Comparison of ENCODE assay signal across 16 mouse cellular contexts in genomic region chr11:16683538-16683937, GRCm38 (mm10).
"Had no signal": no experiment of that assay in that cellular context is flagged by ENCODE, and none has a peak within 500 bp of the region (broad histone marks: within the 10 kb centered on the region; RNA-seq: fewer than 3 reads in every experiment).

No protein-coding gene starts in this region.

- H3K27ac ChIP-seq: intestine, embryonic 15.5 days; left cerebral cortex, adult 2 months; limb, embryonic 10.5 days; liver, embryonic 15.5 days; macrophage; midbrain, embryonic 15.5 days; neural tube, embryonic 12.5 days; stomach, embryonic 15.5 days had no signal

- H3K4me3 ChIP-seq: intestine, embryonic 15.5 days; left cerebral cortex, adult 2 months; limb, embryonic 10.5 days; liver, embryonic 15.5 days; megakaryocyte, embryonic 14.5 days; midbrain, embryonic 15.5 days; neural tube, embryonic 12.5 days; stomach, embryonic 15.5 days had no signal

- DNase-seq: lung, adult 2 months; lung, postnatal 10 days; right cerebral cortex, postnatal 14 days; thymus, adult 2 months; thymus, postnatal 25 days had no signal

- H3K36me3 ChIP-seq: intestine, embryonic 15.5 days; limb, embryonic 10.5 days; liver, embryonic 15.5 days; midbrain, embryonic 15.5 days; neural tube, embryonic 12.5 days; stomach, embryonic 15.5 days had no signal

- H3K27me3 ChIP-seq: intestine, embryonic 15.5 days; liver, embryonic 15.5 days; megakaryocyte, embryonic 14.5 days; midbrain, embryonic 15.5 days; neural tube, embryonic 12.5 days; stomach, embryonic 15.5 days had no signal

- H3K9me3 ChIP-seq: intestine, embryonic 15.5 days; limb, embryonic 10.5 days; liver, embryonic 15.5 days; megakaryocyte, embryonic 14.5 days; midbrain, embryonic 15.5 days; neural tube, embryonic 12.5 days; stomach, embryonic 15.5 days had no signal

- ATAC-seq: intestine, embryonic 15.5 days; midbrain, embryonic 15.5 days had no signal

- H3K4me2 ChIP-seq: intestine, embryonic 15.5 days; liver, embryonic 11.5 days; liver, embryonic 15.5 days; midbrain, embryonic 11.5 days; midbrain, embryonic 15.5 days; neural tube, embryonic 12.5 days; stomach, embryonic 15.5 days had no signal

- H3K4me1 ChIP-seq: intestine, embryonic 15.5 days; limb, embryonic 10.5 days; liver, embryonic 15.5 days; megakaryocyte, embryonic 14.5 days; midbrain, embryonic 15.5 days; neural tube, embryonic 12.5 days; stomach, embryonic 15.5 days had no signal

- H3K9ac ChIP-seq: intestine, embryonic 15.5 days; liver, embryonic 15.5 days; midbrain, embryonic 15.5 days; neural tube, embryonic 12.5 days; stomach, embryonic 15.5 days had no signal
